Mouse (Mus musculus) liver, embryonic 14.5 days (tissue): ENCODE data around the gene Amn. TPM values are rescaled to one million over a fixed set of nuclear protein-coding genes. Genes with fewer than 3 reads are reported as not detected.

ENCODE experiments used
- ATAC-seq: fragments of 200-750 bp; cut with Nextera tagmentation; 2 replicates; pipeline ENCODE4 v1.8.0; 2017; ENCODE audit warnings: moderate number of reproducible peaks, mild to moderate bottlenecking, moderate library complexity; ENCODE audit not compliant: insufficient read depth
- DNase-seq, 3 experiments: peaks; one replicate each; pipeline ENCODE4 v3.0.0-alpha.2; 2012 to 2013; ENCODE audit warnings: low read depth in 3 of 3, low spot score in 3 of 3
- H3K27ac ChIP-seq: fragments of 300-500 bp; sonication (generic); 2 replicates; pipeline ENCODE4 v1.5.1; 2014; ENCODE audit warnings: moderate library complexity, mild to moderate bottlenecking, control low read depth, inconsistent platforms
- H3K27me3 ChIP-seq: fragments of 300-500 bp; sonication (generic); 2 replicates; pipeline ENCODE4 v1.6.1; 2014; ENCODE audit warnings: mild to moderate bottlenecking, low read length, moderate library complexity; ENCODE audit not compliant: control insufficient read depth, insufficient read depth
- H3K36me3 ChIP-seq: fragments of 300-500 bp; sonication (generic); replicated peaks from 2 replicates; pipeline ENCODE4 v1.6.1; 2014; ENCODE audit warnings: low read depth; ENCODE audit not compliant: control insufficient read depth, insufficient read depth
- H3K4me1 ChIP-seq, 2 experiments: fragments of 200-500 bp in 1 of 2; fragments of 300-500 bp in 1 of 2; sonication (generic) in 1 of 2; replicated peaks; 2 replicates each; pipeline ENCODE4 v1.6.1; 2012 to 2014; ENCODE audit warnings: antibody characterized with exemption in 1 of 2, inconsistent platforms in 1 of 2, low read length in 1 of 2; ENCODE audit not compliant: control insufficient read depth in 2 of 2, insufficient read depth in 2 of 2
- H3K4me2 ChIP-seq: fragments of 300-500 bp; sonication (generic); 2 replicates; pipeline ENCODE4 v1.6.1; 2014; ENCODE audit warnings: low read depth, mild to moderate bottlenecking, control low read depth, moderate library complexity
- H3K4me3 ChIP-seq, 2 experiments: fragments of 200-500 bp in 1 of 2; fragments of 300-500 bp in 1 of 2; sonication (generic) in 1 of 2; 2 replicates each; pipeline ENCODE4 v1.5.1; 2012 to 2014; ENCODE audit warnings: low read depth in 2 of 2, low read length in 2 of 2, mild to moderate bottlenecking in 2 of 2, control low read depth in 1 of 2, inconsistent platforms in 1 of 2, moderate library complexity in 1 of 2; ENCODE audit not compliant: insufficient read depth in 1 of 2
- H3K9ac ChIP-seq: fragments of 300-500 bp; sonication (generic); replicated peaks from 2 replicates; pipeline ENCODE4 v1.6.1; 2014; ENCODE audit warnings: mild to moderate bottlenecking, control low read depth, moderate library complexity
- H3K9me3 ChIP-seq: fragments of 300-500 bp; sonication (generic); 2 replicates; pipeline ENCODE4 v1.6.1; 2016; ENCODE audit warnings: low read length, mixed read lengths; ENCODE audit not compliant: control insufficient read depth
- CTCF ChIP-seq: IDR thresholded peaks from 2 replicates; pipeline ENCODE4 v1.5.1; 2016; ENCODE audit warnings: antibody characterized with exemption, low read depth, control low read depth
- EP300 ChIP-seq: IDR thresholded peaks from 2 replicates; pipeline ENCODE4 v1.6.1; 2016; ENCODE audit warnings: antibody characterized with exemption, low read depth
- WGBS: fragments of 180-500 bp; shearing (Covaris S2); extraction: QIAGEN DNeasy Blood & Tissue Kit; methylation state at CpG from one replicate; pipeline ENCODE4 v1.1.7; 2014; ENCODE audit not compliant: insufficient replicate concordance; 5-methylcytosine and 5-hydroxymethylcytosine counted together
- polyA plus RNA-seq, 2 experiments: library from polyadenylated mRNA; depleted of rRNA in 1 of 2; stranded (reverse) in 1 of 2; unstranded in 1 of 2; fragments of >200 nt; fragmentation: Nextera tagmentation in 1 of 2; extraction: Ambion mirVana in 1 of 2; gene quantifications; 2 replicates each; pipeline versions ENCODE4 v1.2.1 to v1.2.3; 2012 to 2014

The Amn gene
- polyA plus RNA-seq, 2 experiments = 0.61 to 0.71 TPM

- H3K9ac ChIP-seq = no peak overlapping the region
- ATAC-seq (no peak), DNase-seq (no peak)
- peaks cover 13 to 17% of the 10 kb centered on the region in 2 experiments for H3K4me1 ChIP-seq
- H3K9me3 ChIP-seq = no peaks in the 10 kb centered on the region
- no peaks in the 10 kb centered on the region for H3K36me3 ChIP-seq
- H3K4me3 ChIP-seq = no peak overlapping the region
- no peak for TF ChIP-seq EP300
- TF ChIP-seq CTCF = no peak
- 84% methylated on average over 6 of the region's 6 CpGs for WGBS
- H3K4me2 ChIP-seq = no peak overlapping the region
- no peaks in the 10 kb centered on the region for H3K27me3 ChIP-seq
- no peak overlapping the region for H3K27ac ChIP-seq
Measured at GRCm38 (mm10) chr12:111245070-111245469, 25.8 kb upstream of the Amn start.

DNA sequence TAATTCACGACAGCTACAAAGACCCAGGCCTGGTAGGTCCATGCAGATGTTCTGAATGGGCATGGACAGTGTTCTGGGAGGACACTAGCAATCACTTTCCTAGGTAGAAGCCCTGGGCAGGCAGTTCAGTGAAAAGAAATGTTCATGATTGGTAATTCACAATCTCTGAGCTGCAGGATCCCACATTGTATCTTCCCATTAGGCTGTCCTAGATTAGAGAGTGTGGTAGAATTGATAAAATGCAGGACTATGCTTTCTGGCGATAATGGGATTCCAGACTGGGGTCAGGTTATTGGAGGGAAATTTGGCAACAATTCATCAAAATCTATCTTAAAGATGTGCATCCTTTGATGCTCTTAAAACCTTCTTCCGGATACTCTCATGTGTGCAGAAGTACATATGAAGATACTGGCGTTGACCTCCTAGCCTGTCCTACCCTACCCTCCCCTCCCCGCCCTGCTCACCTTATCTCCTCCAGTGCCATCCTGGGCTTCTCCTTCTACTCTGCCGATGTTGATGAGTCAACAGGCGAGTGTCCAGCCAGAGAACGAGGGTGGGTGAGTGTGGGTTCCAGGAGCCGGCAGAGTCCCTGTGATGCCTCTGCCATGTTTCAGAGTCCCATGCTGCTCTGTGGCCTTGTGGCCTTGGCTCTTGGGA is 24.0 kb upstream of the Amn start:
- Histone ChIP-seq H3K27me3 (no peaks in the 10 kb centered on the region), H3K4me1 (peaks cover 13 to 17% of the 10 kb centered on the region in 2 experiments), H3K27ac (no peak overlapping the region), H3K9ac (no peak overlapping the region), H3K36me3 (no peaks in the 10 kb centered on the region), H3K9me3 (no peaks in the 10 kb centered on the region), H3K4me3 (no peak overlapping the region), H3K4me2 (peak overlapping the region; percentile 36)
- TF ChIP-seq EP300 = peak; percentile 91
- TF ChIP-seq CTCF = no peak
- peak; percentile 52 to 68 (median 64) for DNase-seq
- ATAC-seq = peak; percentile 89
- 24% methylated on average over 9 of the region's 9 CpGs for WGBS

DNA sequence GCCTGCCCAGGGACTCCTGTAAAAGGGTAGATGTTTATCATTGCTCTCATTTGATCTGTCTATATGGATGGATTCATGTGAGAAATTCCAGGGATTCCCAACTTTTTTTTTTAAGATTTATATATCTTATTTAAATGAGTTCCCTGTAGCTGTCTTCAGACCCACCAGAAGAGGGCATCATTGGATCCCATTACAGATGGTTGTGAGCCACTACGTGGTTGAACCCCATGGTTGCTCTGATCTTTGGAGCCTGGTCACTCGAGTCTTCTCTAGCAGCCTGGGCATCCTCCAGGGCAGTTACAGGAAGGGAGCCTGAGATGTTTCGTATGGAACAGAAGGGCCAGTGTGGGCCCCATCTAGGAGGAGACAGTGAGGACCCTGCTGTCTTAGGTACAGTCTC is 21.8 kb upstream of the Amn start:
- 49% methylated on average over 3 of the region's 3 CpGs for WGBS
- no peak overlapping the region for H3K4me2 ChIP-seq
- no peak overlapping the region for H3K4me3 ChIP-seq
- ATAC-seq (no peak), DNase-seq (no peak)
- H3K27me3 ChIP-seq = no peaks in the 10 kb centered on the region
- peaks cover 13 to 17% of the 10 kb centered on the region in 2 experiments for H3K4me1 ChIP-seq
- no peaks in the 10 kb centered on the region for H3K36me3 ChIP-seq
- H3K9ac ChIP-seq = no peak overlapping the region
- H3K9me3 ChIP-seq = no peaks in the 10 kb centered on the region
- no peak for TF ChIP-seq EP300
- TF ChIP-seq CTCF = peak; percentile 23
- H3K27ac ChIP-seq = no peak overlapping the region

DNA sequence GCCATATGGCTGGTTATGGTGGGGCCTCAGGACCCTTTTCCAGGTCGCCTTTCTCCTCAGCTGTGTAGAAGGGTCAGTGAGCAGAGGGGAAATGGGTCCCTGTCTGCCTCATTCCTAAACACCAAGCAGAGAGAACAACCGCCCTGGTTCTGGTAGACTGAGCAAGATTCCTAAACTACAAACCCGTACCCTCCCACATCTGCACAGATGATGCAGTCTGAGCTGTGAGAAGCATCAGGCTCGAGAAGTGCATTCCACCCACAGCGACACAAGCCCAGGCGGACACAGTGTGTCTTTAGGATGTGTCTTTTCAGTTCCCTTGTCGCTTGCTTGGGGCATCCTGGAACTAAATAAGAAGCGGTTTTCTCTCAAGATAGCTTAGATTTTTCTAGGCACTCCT is 20.8 kb upstream of the Amn start:
- ATAC-seq = no peak
- no peak overlapping the region for H3K4me3 ChIP-seq
- no peak for DNase-seq
- H3K9ac ChIP-seq = no peak overlapping the region
- H3K27me3 ChIP-seq = no peaks in the 10 kb centered on the region
- peaks cover 13 to 17% of the 10 kb centered on the region in 2 experiments for H3K4me1 ChIP-seq
- H3K36me3 ChIP-seq = no peaks in the 10 kb centered on the region
- H3K4me2 ChIP-seq = no peak overlapping the region
- H3K27ac ChIP-seq = no peak overlapping the region
- 77% methylated on average over 8 of the region's 8 CpGs for WGBS
- H3K9me3 ChIP-seq = no peaks in the 10 kb centered on the region
- no peak for TF ChIP-seq EP300
- TF ChIP-seq CTCF = no peak

GRCm38 (mm10) chr12:111251227-111251626 is 19.7 kb upstream of the Amn start:
- WGBS = 79% methylated on average over 9 of the region's 9 CpGs
- Histone ChIP-seq H3K27me3 (no peaks in the 10 kb centered on the region), H3K9ac (no peak overlapping the region), H3K4me3 (no peak overlapping the region), H3K27ac (no peak overlapping the region), H3K9me3 (no peaks in the 10 kb centered on the region), H3K4me2 (no peak overlapping the region), H3K36me3 (no peaks in the 10 kb centered on the region), H3K4me1 (peaks cover 13% of the 10 kb centered on the region in 2 experiments)
- DNase-seq (no peak), ATAC-seq (no peak)
- no peak for TF ChIP-seq EP300
- TF ChIP-seq CTCF = no peak
